9 mouse cellular contexts compared by ENCODE assay signal in genomic region chr3:134303492-134303808, GRCm38 (mm10).
DNase-seq lines count a peak whose midpoint lies in the region; ATAC-seq and TF ChIP-seq lines count a peak whose summit lies in the region.
"Had no signal": no experiment of that assay in that cellular context is flagged by ENCODE, and none has a peak within 500 bp of the region (broad histone marks: within the 10 kb centered on the region; RNA-seq: fewer than 3 reads in every experiment).

No protein-coding gene starts in this region.

- no peaks in the 10 kb centered on the region for H3K36me3 ChIP-seq in kidney, postnatal 0 days (ENCODE audit: insufficient read depth, low read length)
- no peaks in the 10 kb centered on the region for H3K36me3 ChIP-seq in forebrain, embryonic 10.5 days (replicated peaks)
- no peaks in the 10 kb centered on the region for H3K36me3 ChIP-seq in hindbrain, embryonic 16.5 days (ENCODE audit: control insufficient read depth, insufficient read depth, low read length)
- H3K36me3 ChIP-seq in neural tube, embryonic 15.5 days: no peaks in the 10 kb centered on the region
- H3K36me3 ChIP-seq in liver, embryonic 11.5 days (ENCODE audit: control insufficient read depth, insufficient read depth, low read length): no peaks in the 10 kb centered on the region

- no peaks in the 10 kb centered on the region for H3K27me3 ChIP-seq in kidney, postnatal 0 days (ENCODE audit: insufficient read depth, low read length)
- no peaks in the 10 kb centered on the region for H3K27me3 ChIP-seq in forebrain, embryonic 10.5 days (ENCODE audit: poor library complexity, severe bottlenecking)
- no peaks in the 10 kb centered on the region for H3K27me3 ChIP-seq in hindbrain, embryonic 16.5 days (replicated peaks; ENCODE audit: control insufficient read depth, insufficient read depth, low read length)
- H3K27me3 ChIP-seq in neural tube, embryonic 15.5 days (replicated peaks): no peaks in the 10 kb centered on the region
- no peaks in the 10 kb centered on the region for H3K27me3 ChIP-seq in liver, embryonic 11.5 days (replicated peaks; ENCODE audit: control insufficient read depth, insufficient read depth, low read length)

- H3K9me3 ChIP-seq in kidney, postnatal 0 days (replicated peaks; ENCODE audit: low read length): no peaks in the 10 kb centered on the region
- no peaks in the 10 kb centered on the region for H3K9me3 ChIP-seq in forebrain, embryonic 10.5 days
- H3K9me3 ChIP-seq in hindbrain, embryonic 16.5 days (ENCODE audit: control insufficient read depth, low read length): no peaks in the 10 kb centered on the region
- H3K9me3 ChIP-seq in neural tube, embryonic 15.5 days (replicated peaks): no peaks in the 10 kb centered on the region
- H3K9me3 ChIP-seq in liver, embryonic 11.5 days (ENCODE audit: control insufficient read depth, low read length): no peaks in the 10 kb centered on the region

- no peak overlapping the region for H3K27ac ChIP-seq in kidney, postnatal 0 days
- peak overlapping the region; percentile 84 for H3K27ac ChIP-seq in forebrain, embryonic 10.5 days
- peak overlapping the region; percentile 61 for H3K27ac ChIP-seq in hindbrain, embryonic 16.5 days (ENCODE audit: low read depth, low read length)
- H3K27ac ChIP-seq in neural tube, embryonic 15.5 days (replicated peaks): peak overlapping the region; percentile 76
- no peak overlapping the region for H3K27ac ChIP-seq in liver, embryonic 11.5 days (ENCODE audit: low read depth, low read length)
- H3K27ac ChIP-seq: liver, embryonic 14.5 days had no signal

- no peak for DNase-seq in kidney, postnatal 0 days (ENCODE audit: low spot score)
- DNase-seq in kidney, postnatal 36 days: no peak
- no peak for DNase-seq in forebrain, embryonic 10.5 days (ENCODE audit: extremely low spot score, low spot score)
- no peak for DNase-seq in MN1 (ENCODE audit: low spot score)
- no peak for DNase-seq in liver, embryonic 11.5 days (ENCODE audit: low spot score)
- DNase-seq: kidney, adult 11 months had no signal

- peak overlapping the region; percentile 47 for H3K4me2 ChIP-seq in kidney, postnatal 0 days (ENCODE audit: low read length)
- H3K4me2 ChIP-seq in hindbrain, embryonic 16.5 days (ENCODE audit: low read length): peak overlapping the region; percentile 52
- peak overlapping the region; percentile 56 for H3K4me2 ChIP-seq in neural tube, embryonic 15.5 days
- H3K4me2 ChIP-seq in liver, embryonic 11.5 days: no peak overlapping the region

- H3K9ac ChIP-seq in kidney, postnatal 0 days (ENCODE audit: low read depth, low read length): no peak overlapping the region
- H3K9ac ChIP-seq in hindbrain, embryonic 16.5 days (ENCODE audit: low read depth, low read length): no peak overlapping the region; the same call in 1 of the 2 replicates
- 0 out of 2 replicates have a peak overlapping the region, but pooled peaks have one; percentile 18 for H3K9ac ChIP-seq in neural tube, embryonic 15.5 days (replicated peaks)
- H3K9ac ChIP-seq in liver, embryonic 11.5 days (ENCODE audit: low read depth, low read length): no peak overlapping the region
- H3K9ac ChIP-seq: liver, embryonic 14.5 days had no signal

- no peak for ATAC-seq in kidney, postnatal 0 days (replicated peaks; ENCODE audit: low FRiP score, low read depth)
- peak; percentile 20; the same call in 1 of the 2 replicates for ATAC-seq in hindbrain, embryonic 16.5 days
- ATAC-seq in neural tube, embryonic 15.5 days (ENCODE audit: low FRiP score): peak; percentile 8; the same call in 1 of the 2 replicates
- no peak for ATAC-seq in liver, embryonic 11.5 days (replicated peaks; ENCODE audit: low FRiP score)

- TF ChIP-seq CTCF in kidney, postnatal 0 days (IDR thresholded peaks at IDR 0.05; ENCODE audit: low read depth): no peak

- H3K4me3 ChIP-seq in kidney, postnatal 0 days (replicated peaks; ENCODE audit: low read depth, low read length): no peak overlapping the region
- H3K4me3 ChIP-seq in forebrain, embryonic 10.5 days: peak overlapping the region; percentile 44
- peak overlapping the region; percentile 38 for H3K4me3 ChIP-seq in hindbrain, embryonic 16.5 days (ENCODE audit: low read length)
- H3K4me3 ChIP-seq in neural tube, embryonic 15.5 days (replicated peaks): peak overlapping the region; percentile 33
- no peak overlapping the region for H3K4me3 ChIP-seq in liver, embryonic 11.5 days (ENCODE audit: low read depth, low read length)

- WGBS in kidney, postnatal 0 days: 58% methylated on average over 3 of the region's 3 CpGs
- WGBS in forebrain, embryonic 10.5 days: 17% methylated on average over 3 of the region's 3 CpGs
- WGBS in hindbrain, embryonic 16.5 days: 16% methylated on average over 3 of the region's 3 CpGs
- WGBS in neural tube, embryonic 15.5 days: 7% methylated on average over 3 of the region's 3 CpGs
- 63% methylated on average over 3 of the region's 3 CpGs for WGBS in liver, embryonic 11.5 days

- H3K4me1 ChIP-seq in kidney, postnatal 0 days (replicated peaks; ENCODE audit: insufficient read depth, low read length): no peaks in the 10 kb centered on the region; the same call in 1 of the 2 replicates
- H3K4me1 ChIP-seq in forebrain, embryonic 10.5 days: peaks cover 73% of the 10 kb centered on the region
- peaks cover 10% of the 10 kb centered on the region for H3K4me1 ChIP-seq in hindbrain, embryonic 16.5 days (ENCODE audit: control insufficient read depth, insufficient read depth, low read depth, low read length)
- peaks cover 35% of the 10 kb centered on the region for H3K4me1 ChIP-seq in neural tube, embryonic 15.5 days
- no peaks in the 10 kb centered on the region for H3K4me1 ChIP-seq in liver, embryonic 11.5 days (replicated peaks; ENCODE audit: control insufficient read depth, insufficient read depth, low read length)

Comparison
In these comparisons a context has a peak if more than half of its experiments do, and no peak if none do; other contexts are left out.
1. ATAC-seq: peak in hindbrain, embryonic 16.5 days (single experiment) and neural tube, embryonic 15.5 days (single experiment); none in kidney, postnatal 0 days (single experiment) and liver, embryonic 11.5 days (single experiment).
2. H3K27ac ChIP-seq: peak in forebrain, embryonic 10.5 days (single experiment), hindbrain, embryonic 16.5 days (single experiment) and neural tube, embryonic 15.5 days (single experiment); none in kidney, postnatal 0 days (single experiment) and liver, embryonic 11.5 days (single experiment).
3. H3K4me3 ChIP-seq: peak in forebrain, embryonic 10.5 days (single experiment), hindbrain, embryonic 16.5 days (single experiment) and neural tube, embryonic 15.5 days (single experiment); none in kidney, postnatal 0 days (single experiment) and liver, embryonic 11.5 days (single experiment).